Mouse (Mus musculus): ENCODE results near the gene Rd3. TPM values are rescaled to one million over a fixed set of nuclear protein-coding genes. Genes with fewer than 3 reads are reported as not detected.
A peak's percentile ranks its signal among the peaks of the same experiment; 100 is the strongest.

Gene Rd3
- total and polyA plus RNA-seq, 3 experiments = 0.25 to 0.47 (median 0.44) TPM

DNA sequence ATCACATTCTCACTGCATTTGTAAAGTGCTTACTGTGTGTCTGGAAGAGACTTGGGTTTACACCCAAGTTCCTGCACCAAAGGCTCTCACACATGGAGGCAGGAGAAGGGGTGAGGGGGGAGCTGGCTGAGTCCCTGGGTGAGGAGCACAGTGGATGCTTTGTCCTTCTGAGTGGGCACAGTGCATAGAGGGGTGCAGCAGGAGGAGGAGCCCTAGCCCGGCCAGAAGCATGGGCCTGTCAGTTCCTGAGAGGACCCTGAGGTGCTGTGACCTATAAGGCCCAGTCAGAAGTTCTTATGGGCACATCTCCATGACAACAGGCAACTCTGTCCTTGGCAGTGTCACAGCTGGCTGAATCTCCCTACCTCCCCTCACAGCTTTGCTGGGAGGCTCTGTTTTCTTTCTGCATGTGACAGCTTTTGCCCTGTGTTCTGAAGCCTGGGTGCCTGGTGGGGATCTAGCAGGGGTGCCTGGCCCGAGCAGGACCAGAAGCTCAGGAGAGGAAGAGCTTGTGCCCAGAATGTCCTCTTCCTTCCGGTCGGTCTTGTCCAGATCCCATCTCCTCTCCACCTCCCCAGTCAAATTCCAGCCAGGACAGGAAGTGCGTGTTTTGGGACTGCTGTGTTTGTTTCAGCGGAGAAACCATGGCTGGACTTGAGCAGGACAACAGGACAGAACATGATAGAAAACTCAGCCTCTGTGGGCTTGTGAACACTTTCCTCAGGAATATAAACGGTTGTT, 15.0 kb downstream of the Rd3 start:
- dilution Hi-C loops (cut with MboI; ENCODE audit: extremely low pct_ligation_motif_present, extremely low pct_unique_long_range_greater_than_20kb, low sequenced_read_pairs) = no loop called here
- H3K9me3 ChIP-seq (replicated peaks; ENCODE audit: low read length) = peaks cover 6% of the 10 kb centered on the region
- H3K36me3 ChIP-seq (replicated peaks in 1 of 2; ENCODE audit: control insufficient read depth in 1 of 2, insufficient read depth in 1 of 2, low read length in 1 of 2) = peaks cover 4 to 35% of the 10 kb centered on the region in 2 experiments
- H3K79me2 ChIP-seq (replicated peaks; ENCODE audit: control insufficient read depth, extremely low read depth, insufficient read depth, poor library complexity, severe bottlenecking) = no peaks in the 10 kb centered on the region
- in situ Hi-C loops (cut with MboI; ENCODE audit: low pct_ligation_motif_present, low pct_unique_long_range_greater_than_20kb, low sequenced_read_pairs) = no loop called here
- no peak overlapping the region for H3K9ac ChIP-seq (ENCODE audit: insufficient read depth, low read depth)
- no peak for TF ChIP-seq CHD2 (IDR thresholded peaks at IDR 0.05; ENCODE audit: low read length)
- no peak for TF ChIP-seq SIN3A (IDR thresholded peaks at IDR 0.05; ENCODE audit: low read length)
- no peak for TF ChIP-seq MXI1 (IDR thresholded peaks at IDR 0.05; ENCODE audit: low read depth, low read length)
- no peak for TF ChIP-seq SMC3 (IDR thresholded peaks at IDR 0.05; ENCODE audit: low read depth, low read length)
- no peak for TF ChIP-seq EP300 (IDR thresholded peaks at IDR 0.05; ENCODE audit: low read length)
- TF ChIP-seq POLR2AphosphoS2 (IDR thresholded peaks at IDR 0.05; ENCODE audit: low read depth, low read length) = no peak
- TF ChIP-seq TBP (conservative IDR thresholded peaks at IDR 0.05; ENCODE audit: low read depth, low read length) = no peak
- TF ChIP-seq UBTF (IDR thresholded peaks at IDR 0.05; ENCODE audit: low read depth, low read length) = no peak
- TF ChIP-seq HCFC1 (IDR thresholded peaks at IDR 0.05; ENCODE audit: low read depth, low read length) = no peak
- no peak for TF ChIP-seq JUND (conservative IDR thresholded peaks at IDR 0.05; ENCODE audit: low read depth, low read length)
- TF ChIP-seq CTCF (conservative IDR thresholded peaks at IDR 0.05 in 1 of 2, IDR thresholded peaks at IDR 0.05 in 1 of 2; ENCODE audit: low read depth in 2 of 2, low read length in 2 of 2) = no peak
- no peak for TF ChIP-seq NRF1 (IDR thresholded peaks at IDR 0.05; ENCODE audit: low read depth, low read length)
- TF ChIP-seq ZMIZ1 (IDR thresholded peaks at IDR 0.05; ENCODE audit: low read depth, low read length) = no peak
- TF ChIP-seq USF1 (IDR thresholded peaks at IDR 0.05; ENCODE audit: low read depth, low read length) = no peak
- no peak for TF ChIP-seq USF2 (conservative IDR thresholded peaks at IDR 0.05; ENCODE audit: low read depth, low read length)
- no peak for TF ChIP-seq PAX5 (IDR thresholded peaks at IDR 0.05; ENCODE audit: low read length)
- H3K4me3 ChIP-seq (replicated peaks in 1 of 3; ENCODE audit: low read depth in 2 of 3, low read length in 2 of 3, poor library complexity in 1 of 3) = no peak overlapping the region
- DNase-seq (ENCODE audit: extremely low read depth) = no peak
- H3K27ac ChIP-seq (ENCODE audit: insufficient read depth, low read depth) = no peak overlapping the region
- peaks cover 7 to 23% of the 10 kb centered on the region in 2 experiments for H3K4me1 ChIP-seq (ENCODE audit: control insufficient read depth in 1 of 2, insufficient read depth in 2 of 2)
- no peak overlapping the region for H3K4me2 ChIP-seq (ENCODE audit: insufficient read depth, low read depth, poor library complexity, severe bottlenecking)
- H3K27me3 ChIP-seq (replicated peaks) = no peaks in the 10 kb centered on the region

DNA sequence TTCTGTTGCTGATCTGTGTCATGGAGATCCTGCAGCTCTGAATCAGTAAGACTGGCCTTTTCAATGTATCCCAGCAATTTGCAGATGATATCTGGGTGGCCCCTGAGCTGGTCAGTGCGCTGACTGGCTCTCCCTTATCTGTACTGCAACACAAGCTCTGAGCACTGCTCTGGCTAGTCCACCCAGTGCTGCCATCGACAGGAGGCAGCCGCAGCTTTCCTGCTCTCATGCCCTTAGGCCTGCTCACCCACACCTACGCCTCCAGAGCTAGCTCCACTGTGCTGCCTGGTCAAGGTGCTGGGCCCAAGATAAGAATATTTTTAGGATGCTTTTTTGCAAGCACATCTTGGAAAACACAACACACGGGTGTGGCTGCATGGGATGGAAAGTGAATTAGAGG, 17.3 kb downstream of the Rd3 start:
- TF ChIP-seq RCOR1 (conservative IDR thresholded peaks at IDR 0.05; ENCODE audit: low read depth, low read length) (no peak), EP300 (IDR thresholded peaks at IDR 0.05; ENCODE audit: low read length) (no peak), ZNF384 (IDR thresholded peaks at IDR 0.05; ENCODE audit: low read depth, low read length) (no peak), USF1 (IDR thresholded peaks at IDR 0.05; ENCODE audit: low read depth, low read length) (no peak), MAZ (IDR thresholded peaks at IDR 0.05; ENCODE audit: low read depth, low read length) (no peak), MXI1 (IDR thresholded peaks at IDR 0.05; ENCODE audit: low read depth, low read length) (no peak), ZKSCAN1 (IDR thresholded peaks at IDR 0.05; ENCODE audit: borderline replicate concordance, low read depth, low read length) (no peak), USF2 (conservative IDR thresholded peaks at IDR 0.05; ENCODE audit: low read depth, low read length) (no peak), ELF1 (IDR thresholded peaks at IDR 0.05; ENCODE audit: low read depth, low read length) (no peak), SIN3A (IDR thresholded peaks at IDR 0.05; ENCODE audit: low read length) (no peak), CTCF (conservative IDR thresholded peaks at IDR 0.05 in 1 of 2, IDR thresholded peaks at IDR 0.05 in 1 of 2; ENCODE audit: low read depth in 2 of 2, low read length in 2 of 2) (no peak), POLR2AphosphoS2 (IDR thresholded peaks at IDR 0.05; ENCODE audit: low read depth, low read length) (no peak), CHD1 (IDR thresholded peaks at IDR 0.05; ENCODE audit: low read depth, low read length) (no peak), E2F4 (IDR thresholded peaks at IDR 0.05; ENCODE audit: insufficient replicate concordance, low read depth, low read length) (no peak), MEF2A (IDR thresholded peaks at IDR 0.05; ENCODE audit: borderline replicate concordance, low read depth, low read length) (no peak)
- in situ Hi-C loops (cut with MboI; ENCODE audit: low pct_ligation_motif_present, low pct_unique_long_range_greater_than_20kb, low sequenced_read_pairs) (no loop called here), dilution Hi-C loops (cut with MboI; ENCODE audit: extremely low pct_ligation_motif_present, extremely low pct_unique_long_range_greater_than_20kb, low sequenced_read_pairs) (no loop called here)
- no peaks in the 10 kb centered on the region for H3K79me2 ChIP-seq (replicated peaks; ENCODE audit: control insufficient read depth, extremely low read depth, insufficient read depth, poor library complexity, severe bottlenecking)
- no peak overlapping the region for H3K9ac ChIP-seq (ENCODE audit: insufficient read depth, low read depth)
- peaks cover 11% of the 10 kb centered on the region for H3K9me3 ChIP-seq (replicated peaks; ENCODE audit: low read length)
- H3K4me3 ChIP-seq (replicated peaks in 1 of 3; ENCODE audit: low read depth in 2 of 3, low read length in 2 of 3, poor library complexity in 1 of 3) = no peak overlapping the region
- H3K27ac ChIP-seq (ENCODE audit: insufficient read depth, low read depth) = peak overlapping the region; percentile 24; the same call in 1 of the 2 replicates
- DNase-seq (ENCODE audit: extremely low read depth) = no peak
- H3K4me2 ChIP-seq (ENCODE audit: insufficient read depth, low read depth, poor library complexity, severe bottlenecking) = no peak overlapping the region
- H3K27me3 ChIP-seq (replicated peaks) = no peaks in the 10 kb centered on the region
- peaks cover 24 to 55% of the 10 kb centered on the region in 2 experiments for H3K36me3 ChIP-seq (replicated peaks in 1 of 2; ENCODE audit: control insufficient read depth in 1 of 2, insufficient read depth in 1 of 2, low read length in 1 of 2)
- H3K4me1 ChIP-seq (ENCODE audit: control insufficient read depth in 1 of 2, insufficient read depth in 2 of 2) = peaks cover 0 to 13% of the 10 kb centered on the region in 2 experiments; a peak in 1 of 4 replicates

Data from CH12.LX (cell line).